Mouse (Mus musculus): ENCODE data around the gene Aff3.
A peak's percentile ranks its signal among the peaks of the same experiment; 100 is the strongest.

Aff3 gene

GRCm38 (mm10) chr1:38664777-38665176, at the start of gene Aff3:
Aff3 (minus strand) TSS chr1:38664955.
- peak; percentile 61 to 77 for DNase-seq

GRCm38 (mm10) chr1:38700646-38701045, 35.9 kb upstream of the Aff3 start:
- no peak for DNase-seq

GRCm38 (mm10) chr1:38699244-38699643, 34.5 kb upstream of the Aff3 start:
- DNase-seq: no peak

- no peak for DNase-seq
These were observed 31.3 kb upstream of the Aff3 start for GRCm38 (mm10) chr1:38695812-38696681.

DNA sequence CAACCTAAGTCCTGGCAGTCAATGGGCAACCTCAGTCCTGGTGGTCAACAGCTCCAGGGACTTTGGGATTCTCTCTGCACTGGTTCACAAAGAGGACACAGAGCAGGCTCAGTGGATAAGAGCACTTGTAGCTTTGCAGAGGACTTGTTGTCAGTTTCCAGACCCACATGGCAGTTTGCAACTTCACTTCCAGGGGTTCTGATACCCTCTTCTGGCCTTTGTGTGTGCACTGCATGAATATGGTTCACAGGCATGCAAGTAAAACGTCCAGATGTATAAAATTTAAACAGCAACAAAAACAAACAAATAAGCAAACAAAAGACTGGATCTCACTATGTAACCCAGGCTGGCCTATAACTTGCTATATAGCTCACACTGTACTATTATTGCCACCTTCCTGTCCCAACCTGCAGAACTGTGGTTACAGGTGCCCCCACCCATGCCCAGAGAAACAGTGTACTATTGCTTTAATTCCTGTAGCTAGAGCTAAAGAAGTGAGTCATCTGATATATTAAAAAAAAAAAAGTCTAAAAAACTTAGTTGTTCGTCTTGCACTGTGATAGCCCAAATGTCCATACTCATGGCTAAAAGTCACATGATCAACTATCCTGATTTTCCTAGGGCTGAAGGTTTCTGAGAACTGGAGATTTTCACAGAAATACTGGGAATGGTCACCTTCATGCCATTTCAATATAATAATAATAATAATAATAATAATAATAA, 30.5 kb upstream of the Aff3 start:
- no peak for DNase-seq

GRCm38 (mm10) chr1:38694142-38694541, 29.4 kb upstream of the Aff3 start:
- peak; percentile 15 to 51 for DNase-seq

GRCm38 (mm10) chr1:38690471-38690870, 25.7 kb upstream of the Aff3 start:
- DNase-seq: no peak

- no peak for DNase-seq
These were observed 23.5 kb upstream of the Aff3 start for GRCm38 (mm10) chr1:38688216-38688615.

GRCm38 (mm10) chr1:38685706-38686105, 21.0 kb upstream of the Aff3 start:
- DNase-seq: no peak

- no peak for DNase-seq
These were observed 18.5 kb upstream of the Aff3 start for GRCm38 (mm10) chr1:38683158-38683721.

GRCm38 (mm10) chr1:38679890-38680289, 15.1 kb upstream of the Aff3 start:
- DNase-seq: no peak

DNA sequence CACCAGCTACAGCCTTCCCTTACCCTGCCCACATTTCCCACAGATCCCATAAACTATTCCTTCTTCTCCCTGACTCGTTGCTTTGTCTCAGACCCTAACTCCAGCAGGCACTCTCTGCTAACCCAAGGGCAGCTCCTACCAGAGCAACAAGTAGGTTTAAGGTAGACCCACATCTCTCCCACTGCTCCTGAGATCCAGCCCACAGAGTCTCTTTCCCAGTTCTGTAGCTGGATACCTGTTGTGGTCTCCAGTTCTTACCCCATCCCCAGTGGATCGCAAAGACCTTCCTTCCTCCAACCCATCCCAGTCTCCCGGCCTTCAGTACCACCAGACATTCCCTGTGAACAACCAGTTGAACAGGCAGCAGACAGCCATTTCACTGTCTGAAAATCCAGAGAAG, 7.0 kb upstream of the Aff3 start:
- DNase-seq: no peak

DNA sequence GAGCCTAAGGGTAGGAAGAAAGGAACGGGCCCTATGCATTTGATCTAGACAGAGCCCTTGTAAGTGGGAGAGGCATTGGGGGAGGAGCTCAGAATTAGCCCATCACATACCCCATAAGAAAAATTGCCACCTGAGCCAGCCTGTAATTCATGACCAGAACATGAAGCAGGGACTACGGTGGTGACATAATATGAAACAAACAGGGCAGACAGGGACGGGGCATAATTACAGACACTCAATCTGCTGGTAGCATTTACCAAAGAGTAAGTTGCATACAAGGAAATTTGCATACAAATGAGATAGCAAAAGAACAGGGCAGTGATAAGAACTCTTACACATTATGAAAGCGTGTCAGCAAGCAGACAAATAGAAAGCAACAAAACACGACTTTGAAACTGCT, 6.3 kb upstream of the Aff3 start:
- no peak for DNase-seq

- no peak for DNase-seq
These were observed 3.6 kb upstream of the Aff3 start for GRCm38 (mm10) chr1:38668327-38668726.

DNA sequence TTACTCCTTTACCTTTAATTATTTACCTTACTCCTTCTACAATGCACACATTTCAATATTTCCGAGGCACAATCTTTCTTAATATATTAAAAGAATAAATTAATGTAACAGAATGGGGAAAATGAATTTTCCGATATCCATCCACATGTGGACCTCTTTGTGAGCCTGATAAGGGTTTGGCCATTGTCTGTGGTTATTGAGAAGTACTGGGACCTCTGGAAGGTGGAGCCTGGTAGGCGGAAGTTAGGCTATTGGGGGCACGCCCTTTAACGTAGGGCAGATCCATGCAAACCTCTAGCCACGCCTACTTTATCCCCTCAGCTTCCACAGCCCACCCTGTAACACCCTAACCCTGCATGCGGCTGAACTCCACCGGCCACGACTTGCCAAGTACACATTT, 3.1 kb upstream of the Aff3 start:
- no peak for DNase-seq

DNA sequence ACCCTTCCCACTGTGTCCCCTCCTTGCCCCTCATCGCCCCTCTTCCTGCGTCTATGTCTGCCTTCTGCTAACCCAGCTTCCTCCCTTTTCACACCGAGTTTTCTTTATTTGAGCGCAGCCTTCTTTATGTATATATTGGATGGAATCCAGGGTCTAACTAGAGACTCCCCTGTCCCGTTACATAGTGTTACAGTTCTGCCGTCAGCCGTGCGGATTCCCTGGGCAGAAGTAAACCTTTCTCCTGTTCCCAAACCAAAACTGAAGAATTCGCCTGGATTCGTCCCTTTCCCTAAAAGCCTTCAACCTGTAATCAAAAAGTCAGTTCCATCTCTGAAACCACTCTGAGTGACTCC, 2.0 kb upstream of the Aff3 start:
- no peak for DNase-seq

DNA sequence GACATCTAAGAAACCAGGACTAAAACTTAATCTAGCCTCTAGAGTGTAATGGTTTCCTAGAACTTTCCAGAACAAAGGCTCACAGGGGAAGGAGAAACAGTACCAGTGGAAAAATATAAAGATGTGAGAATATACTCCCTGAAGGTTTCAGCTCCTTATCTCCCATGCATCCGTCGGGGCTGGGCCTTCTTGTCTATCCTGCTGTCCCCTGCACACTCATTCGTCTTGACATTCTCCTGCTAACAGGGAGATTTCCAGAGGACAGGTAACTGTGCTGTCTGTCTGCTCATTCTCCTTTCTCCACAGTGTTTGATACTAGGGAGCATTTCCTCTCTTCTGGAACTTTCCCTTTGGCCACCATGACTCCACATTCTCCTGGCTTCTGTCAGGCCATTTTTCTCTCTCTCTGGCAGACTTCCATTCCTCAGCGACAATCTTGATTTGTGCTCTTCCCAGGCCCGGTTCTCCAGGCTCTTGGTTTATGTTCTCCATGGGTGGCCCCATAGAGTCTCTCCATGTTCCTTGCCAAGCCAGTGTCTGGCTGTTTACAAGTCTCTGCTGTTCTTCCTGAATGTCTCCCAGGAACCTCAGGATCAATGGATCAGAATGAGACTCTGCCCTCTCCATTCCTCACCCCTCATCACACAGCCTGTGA, 1.5 kb upstream of the Aff3 start:
- DNase-seq: no peak

DNA sequence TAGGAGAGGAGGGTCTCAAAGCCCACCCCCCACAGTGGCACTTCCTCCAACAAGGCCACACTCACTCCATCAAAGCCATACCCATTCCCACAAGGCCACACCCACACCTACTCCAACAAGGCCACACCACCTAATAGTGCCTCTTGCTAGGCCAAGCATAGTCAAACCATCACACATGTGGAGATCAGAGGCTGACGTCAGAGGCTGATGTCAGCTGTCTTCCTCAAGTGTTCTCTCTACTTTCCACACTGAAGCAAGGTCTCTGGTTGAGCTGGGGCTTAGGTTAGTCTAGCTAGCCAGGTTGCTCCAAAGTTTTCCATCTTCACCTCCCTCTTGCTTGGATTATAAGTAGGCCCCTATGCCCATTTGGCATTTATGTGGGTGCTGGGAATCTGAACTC, 856 bp upstream of the Aff3 start:
- DNase-seq: peak; percentile 26 to 61

DNA sequence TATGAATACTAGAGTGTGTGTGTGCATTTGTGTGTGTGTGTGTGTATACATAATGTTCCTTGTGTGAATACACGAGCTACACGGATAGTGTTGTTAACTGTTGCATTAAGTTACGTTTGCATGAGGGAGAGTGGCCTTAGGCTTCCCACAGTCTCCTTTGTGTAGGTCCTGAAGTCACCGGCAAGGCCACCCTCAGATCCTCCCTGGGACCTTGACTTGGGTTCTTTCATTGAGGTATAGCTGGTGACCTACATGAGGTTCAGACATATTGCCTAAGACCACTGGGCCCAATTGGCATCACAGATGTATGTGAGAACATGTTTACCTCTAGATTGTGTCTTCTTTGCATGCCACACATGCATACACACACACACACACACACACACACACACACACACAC, 494 bp downstream of the Aff3 start:
- no peak for DNase-seq

- no peak for DNase-seq
These were observed 2.0 kb downstream of the Aff3 start for GRCm38 (mm10) chr1:38662616-38663193.

GRCm38 (mm10) chr1:38658933-38659553, 5.7 kb downstream of the Aff3 start:
- no peak for DNase-seq

GRCm38 (mm10) chr1:38658376-38658775, 6.4 kb downstream of the Aff3 start:
- no peak for DNase-seq

GRCm38 (mm10) chr1:38657606-38658005, 7.1 kb downstream of the Aff3 start:
- DNase-seq: peak; percentile 69 to 77
